Mouse (Mus musculus) kidney, postnatal 0 days (tissue): ENCODE measurements around the gene Foxn1. TPM values are rescaled to one million over a fixed set of nuclear protein-coding genes. Genes with fewer than 3 reads are reported as not detected.

Experiments
- ATAC-seq: fragments of 200-750 bp; cut with Nextera tagmentation; replicated peaks from 2 replicates; pipeline ENCODE4 v1.8.0; 2017; ENCODE audit warnings: low read depth, moderate number of reproducible peaks, moderate TSS enrichment, moderate library complexity; ENCODE audit not compliant: low FRiP score
- DNase-seq: peaks from one replicate; pipeline ENCODE4 v3.0.0-alpha.2; 2016; ENCODE audit warnings: low spot score
- H3K27ac ChIP-seq: fragments of 300-500 bp; sonication (generic); 2 replicates; pipeline ENCODE4 v1.5.1; 2014; ENCODE audit warnings: mild to moderate bottlenecking
- H3K27me3 ChIP-seq: fragments of 300-500 bp; sonication (generic); 2 replicates; pipeline ENCODE4 v1.6.1; 2014; ENCODE audit warnings: low read length, mixed read lengths; ENCODE audit not compliant: insufficient read depth
- H3K36me3 ChIP-seq: fragments of 300-500 bp; sonication (generic); 2 replicates; pipeline ENCODE4 v1.6.1; 2014; ENCODE audit warnings: low read length, mixed read lengths; ENCODE audit not compliant: insufficient read depth
- H3K4me1 ChIP-seq: fragments of 300-500 bp; sonication (generic); replicated peaks from 2 replicates; pipeline ENCODE4 v1.6.1; 2014; ENCODE audit warnings: antibody characterized with exemption, low read length, mixed read lengths; ENCODE audit not compliant: insufficient read depth
- H3K4me2 ChIP-seq: fragments of 300-500 bp; sonication (generic); 2 replicates; pipeline ENCODE4 v1.6.1; 2014; ENCODE audit warnings: mild to moderate bottlenecking, low read length, moderate library complexity, mixed read lengths
- H3K4me3 ChIP-seq: fragments of 300-500 bp; sonication (generic); replicated peaks from 2 replicates; pipeline ENCODE4 v1.5.1; 2014; ENCODE audit warnings: low read depth, low read length
- H3K9ac ChIP-seq: fragments of 300-500 bp; sonication (generic); 2 replicates; pipeline ENCODE4 v1.6.1; 2014; ENCODE audit warnings: low read depth, low read length
- H3K9me3 ChIP-seq: fragments of 300-500 bp; sonication (generic); replicated peaks from 2 replicates; pipeline ENCODE4 v1.6.1; 2016; ENCODE audit warnings: low read length, inconsistent platforms, mixed read lengths
- CTCF ChIP-seq: IDR thresholded peaks from 2 replicates; pipeline ENCODE4 v1.5.1; 2016; ENCODE audit warnings: antibody characterized with exemption, low read depth, mild to moderate bottlenecking, moderate library complexity
- WGBS: fragments of 180-500 bp; shearing (Covaris S2); extraction: QIAGEN DNeasy Blood & Tissue Kit; methylation state at CpG from one replicate; pipeline ENCODE4 v1.1.7; 2014; 5-methylcytosine and 5-hydroxymethylcytosine counted together
- polyA plus RNA-seq: library from polyadenylated mRNA; unstranded; fragments of >200 nt; fragmentation: Nextera tagmentation; extraction: Ambion mirVana; gene quantifications from 2 replicates; pipeline ENCODE4 v1.2.1, GENCODE M21; 2015

The Foxn1 gene
- polyA plus RNA-seq, 1 experiment from 2014 or later, result not detected

- ATAC-seq (no peak), DNase-seq (no peak)
- H3K4me1 ChIP-seq, result peaks cover 11% of the 10 kb centered on the region; the same call in 1 of the 2 replicates
- H3K9me3 ChIP-seq, result no peaks in the 10 kb centered on the region
- H3K27me3 ChIP-seq, result no peaks in the 10 kb centered on the region
- no peak for TF ChIP-seq CTCF
- H3K27ac ChIP-seq, result no peak overlapping the region
- H3K36me3 ChIP-seq, result 0 out of 2 replicates have a peak, but pooled peaks cover 3% of the 10 kb centered on the region
- H3K4me2 ChIP-seq, result no peak overlapping the region
- no peak overlapping the region for H3K9ac ChIP-seq
- no peak overlapping the region for H3K4me3 ChIP-seq
- 76% methylated on average over 8 of the region's 9 CpGs for WGBS
Observed at GRCm38 (mm10) chr11:78347908-78348307, 38.5 kb downstream of the Foxn1 start.

DNA sequence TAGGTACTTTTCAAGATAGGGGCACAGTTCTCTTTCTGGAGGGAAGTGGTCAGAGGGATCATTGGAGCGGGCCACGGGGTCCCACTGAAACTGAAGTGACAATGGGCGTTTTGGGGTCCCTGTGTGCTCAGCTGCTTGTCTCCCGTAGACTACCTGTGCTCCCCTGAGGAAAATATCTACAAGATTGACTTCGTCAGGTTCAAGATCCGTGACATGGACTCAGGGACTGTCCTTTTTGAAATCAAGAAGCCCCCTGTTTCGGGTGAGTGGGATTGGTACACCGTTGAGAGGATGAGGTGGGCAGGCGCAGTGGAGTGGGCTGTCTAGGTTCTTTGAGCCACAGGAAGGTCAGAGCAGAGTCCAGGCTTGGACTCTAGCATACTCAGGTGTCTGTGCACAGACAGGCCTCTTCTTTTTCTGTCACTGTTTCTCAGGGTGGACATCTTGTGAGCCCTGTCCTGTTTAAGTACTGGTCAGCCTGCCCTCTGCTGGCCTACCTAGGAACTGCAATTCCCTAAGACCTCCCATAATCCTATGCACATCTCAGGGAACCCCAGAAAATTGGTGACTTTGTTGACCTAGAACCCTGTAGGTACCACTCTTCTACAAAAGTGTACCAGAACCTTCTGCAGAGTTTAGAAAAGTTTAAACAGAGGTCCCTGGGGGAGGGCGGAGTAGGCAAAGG, 39.1 kb downstream of the Foxn1 start:
- no peak overlapping the region for H3K4me3 ChIP-seq
- TF ChIP-seq CTCF, result peak; percentile 89
- ATAC-seq (no peak), DNase-seq (peak; percentile 85)
- peaks cover 11% of the 10 kb centered on the region; the same call in 1 of the 2 replicates for H3K4me1 ChIP-seq
- H3K4me2 ChIP-seq, result no peak overlapping the region
- no peak overlapping the region for H3K9ac ChIP-seq
- no peaks in the 10 kb centered on the region for H3K9me3 ChIP-seq
- WGBS, result 84% methylated on average over 10 of the region's 10 CpGs
- 0 out of 2 replicates have a peak, but pooled peaks cover 3% of the 10 kb centered on the region for H3K36me3 ChIP-seq
- H3K27ac ChIP-seq, result no peak overlapping the region
- no peaks in the 10 kb centered on the region for H3K27me3 ChIP-seq

DNA sequence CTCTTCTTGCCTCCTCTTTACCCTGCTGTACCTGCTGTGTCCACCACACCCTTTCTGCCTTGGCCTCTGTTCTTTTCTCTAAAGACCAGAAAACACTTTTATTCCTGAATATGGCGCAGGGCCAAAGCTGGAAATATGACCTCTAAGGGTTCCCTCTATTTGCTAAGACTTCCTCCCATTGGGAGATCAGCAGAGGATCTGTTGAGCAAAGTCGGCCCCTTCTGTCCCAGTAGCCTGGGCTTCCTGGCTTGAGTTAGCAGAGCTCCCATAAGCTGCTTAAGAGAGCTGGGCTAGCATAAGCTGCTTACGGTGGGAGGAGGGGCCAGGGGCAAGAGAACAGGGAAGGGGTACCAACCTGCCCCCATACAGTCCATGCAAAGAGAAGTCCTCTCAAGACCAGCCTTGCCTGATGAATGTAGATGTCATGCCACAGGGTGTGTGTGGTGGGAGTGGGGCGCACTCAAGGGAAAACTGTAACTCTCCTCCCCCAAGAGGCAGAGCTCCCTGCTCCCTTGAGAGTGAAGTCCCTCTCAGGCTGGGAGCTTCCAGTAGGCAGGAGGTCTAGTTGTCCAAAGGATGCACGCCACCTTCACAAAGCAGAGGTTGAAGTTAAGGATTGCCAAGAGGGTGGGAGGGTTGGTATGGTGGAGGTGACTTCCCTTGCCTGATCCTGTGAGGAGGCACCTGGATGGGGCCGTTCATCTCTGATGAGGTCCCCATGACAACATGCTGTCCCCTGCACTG, 39.9 kb downstream of the Foxn1 start:
- Histone ChIP-seq H3K27ac (no peak overlapping the region), H3K4me1 (peaks cover 11% of the 10 kb centered on the region; the same call in 1 of the 2 replicates), H3K36me3 (0 out of 2 replicates have a peak, but pooled peaks cover 3% of the 10 kb centered on the region), H3K4me2 (no peak overlapping the region), H3K4me3 (no peak overlapping the region), H3K27me3 (no peaks in the 10 kb centered on the region), H3K9me3 (no peaks in the 10 kb centered on the region), H3K9ac (no peak overlapping the region)
- DNase-seq (no peak), ATAC-seq (no peak)
- TF ChIP-seq CTCF, result no peak
- 79% methylated on average over 6 of the region's 6 CpGs for WGBS

- Histone ChIP-seq H3K27ac (no peak overlapping the region), H3K4me1 (peaks cover 11% of the 10 kb centered on the region; the same call in 1 of the 2 replicates), H3K36me3 (0 out of 2 replicates have a peak, but pooled peaks cover 3% of the 10 kb centered on the region), H3K9ac (no peak overlapping the region), H3K4me3 (no peak overlapping the region), H3K4me2 (no peak overlapping the region), H3K27me3 (no peaks in the 10 kb centered on the region), H3K9me3 (no peaks in the 10 kb centered on the region)
- 83% methylated on average over 7 of the region's 7 CpGs for WGBS
- ATAC-seq (no peak), DNase-seq (no peak)
- TF ChIP-seq CTCF, result no peak
Observed at GRCm38 (mm10) chr11:78345801-78346200, 40.6 kb downstream of the Foxn1 start.

DNA sequence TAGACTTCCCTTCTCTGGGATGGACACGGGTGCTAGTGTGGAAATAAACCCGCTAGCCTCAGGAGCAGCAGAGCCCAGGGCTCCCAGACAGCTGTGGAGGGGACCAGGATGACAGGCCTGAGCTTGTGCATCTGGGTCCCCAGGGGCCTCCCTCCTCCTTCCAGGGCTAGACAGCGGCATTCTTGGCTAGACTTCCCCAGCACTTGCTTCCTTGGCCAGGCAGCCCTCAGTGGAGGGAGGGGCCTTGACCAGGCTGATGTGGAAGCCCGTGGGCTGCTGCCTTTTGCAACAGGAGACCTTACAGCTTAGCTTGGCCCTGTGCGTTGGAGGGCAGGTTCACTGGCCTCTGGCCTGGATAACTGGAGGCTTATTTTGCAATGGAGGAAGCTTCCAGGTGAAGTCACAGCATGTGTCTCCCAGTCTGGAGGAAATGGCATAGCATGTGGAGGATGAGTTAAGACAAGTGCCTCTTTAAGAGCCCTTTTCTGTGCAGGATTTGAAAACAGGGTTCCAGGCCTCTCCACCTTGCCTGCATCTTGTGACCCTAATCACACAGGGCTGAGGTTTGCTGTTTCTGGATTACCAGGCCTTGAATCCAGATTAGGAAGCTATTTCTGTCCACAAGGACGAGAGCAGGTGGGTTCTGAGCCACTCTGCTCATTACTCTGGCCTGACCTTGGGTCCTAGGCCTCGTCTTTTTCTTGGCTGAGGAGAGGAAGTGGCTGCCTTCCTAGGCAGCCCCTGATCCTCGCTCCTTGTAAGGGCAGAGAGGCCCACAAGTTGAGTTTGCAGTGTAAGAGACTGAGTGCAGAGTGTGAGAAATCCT, 41.3 kb downstream of the Foxn1 start:
- ATAC-seq (no peak), DNase-seq (peak; percentile 70)
- Histone ChIP-seq H3K4me2 (0 out of 2 replicates have a peak overlapping the region, but pooled peaks have one; percentile 14), H3K27me3 (no peaks in the 10 kb centered on the region), H3K9me3 (no peaks in the 10 kb centered on the region), H3K4me1 (peaks cover 11% of the 10 kb centered on the region; the same call in 1 of the 2 replicates), H3K4me3 (no peak overlapping the region), H3K36me3 (0 out of 2 replicates have a peak, but pooled peaks cover 3% of the 10 kb centered on the region), H3K27ac (0 out of 2 replicates have a peak overlapping the region, but pooled peaks have one; percentile 19), H3K9ac (0 out of 2 replicates have a peak overlapping the region, but pooled peaks have one; percentile 13)
- no peak for TF ChIP-seq CTCF
- 39% methylated on average over 8 of the region's 8 CpGs for WGBS
